Mouse (Mus musculus): ENCODE results near the gene Vav3. TPM values are rescaled to one million over a fixed set of nuclear protein-coding genes. Genes with fewer than 3 reads are reported as not detected.

Vav3 gene
- polyA plus RNA-seq, 1 experiment from 2014 or later: 3.3 TPM

GRCm38 (mm10) chr3:109680281-109680680 is 339.8 kb downstream of the Vav3 start:
- DNase-seq (ENCODE audit: low spot score): no peak
- Histone ChIP-seq H3K4me1 (ENCODE audit: control insufficient read depth, insufficient read depth, low read length) (no peaks in the 10 kb centered on the region), H3K9ac (ENCODE audit: low read length) (no peak overlapping the region), H3K4me2 (ENCODE audit: low read depth, severe bottlenecking) (no peak overlapping the region), H3K9me3 (ENCODE audit: control insufficient read depth, low read length) (no peaks in the 10 kb centered on the region), H3K36me3 (ENCODE audit: control insufficient read depth, insufficient read depth, low read length) (no peaks in the 10 kb centered on the region), H3K4me3 (ENCODE audit: low read depth, low read length) (no peak overlapping the region), H3K27ac (replicated peaks; ENCODE audit: low read depth, low read length) (no peak overlapping the region), H3K27me3 (ENCODE audit: control insufficient read depth, insufficient read depth, low read length) (no peaks in the 10 kb centered on the region)
- no peak for ATAC-seq (ENCODE audit: insufficient number of reproducible peaks, low FRiP score, low TSS enrichment, low read depth)
- WGBS: 82% methylated on average over 2 of the region's 2 CpGs

- ATAC-seq (ENCODE audit: insufficient number of reproducible peaks, low FRiP score, low TSS enrichment, low read depth): no peak
These were observed 341.4 kb downstream of the Vav3 start for GRCm38 (mm10) chr3:109681863-109682262.

DNA sequence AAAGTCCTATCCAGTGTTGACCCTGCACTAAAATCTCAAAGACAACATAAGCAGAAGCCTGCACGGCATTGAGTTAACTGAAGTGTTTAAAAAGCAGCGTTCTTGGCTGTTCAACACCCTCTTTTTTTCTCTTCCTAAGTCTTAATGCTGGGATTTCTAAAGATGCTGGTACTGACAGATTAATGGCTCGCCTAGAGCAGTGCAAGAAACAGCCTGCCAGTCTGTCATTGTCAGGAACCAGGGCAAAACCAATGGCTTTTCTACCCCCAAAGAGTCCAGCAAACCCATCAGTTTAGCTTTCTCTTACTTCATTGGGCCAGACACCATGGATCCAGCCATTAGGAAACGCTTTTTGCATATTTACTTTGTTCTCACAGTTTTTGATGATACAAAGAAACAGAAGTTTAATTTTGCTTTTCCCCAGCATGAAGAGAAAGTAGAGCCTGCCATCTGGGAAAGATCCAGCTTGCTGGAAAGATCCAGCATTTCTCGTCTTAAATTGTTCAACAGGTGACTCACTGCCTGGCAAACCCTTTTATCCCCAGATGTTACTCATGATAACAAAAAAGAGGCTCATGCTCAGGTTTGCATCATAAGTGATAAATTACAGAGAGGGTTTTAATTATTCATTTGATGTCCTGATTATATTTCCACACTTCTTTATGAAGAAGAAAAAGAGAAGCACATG is 343.3 kb downstream of the Vav3 start:
- WGBS: 64% methylated on average over 5 of the region's 5 CpGs
- ATAC-seq (ENCODE audit: insufficient number of reproducible peaks, low FRiP score, low TSS enrichment, low read depth) (no peak), DNase-seq (ENCODE audit: low spot score) (no peak)
- H3K27ac ChIP-seq (replicated peaks; ENCODE audit: low read depth, low read length): no peak overlapping the region
- H3K9me3 ChIP-seq (ENCODE audit: control insufficient read depth, low read length): no peaks in the 10 kb centered on the region
- no peak overlapping the region for H3K4me2 ChIP-seq (ENCODE audit: low read depth, severe bottlenecking)
- H3K36me3 ChIP-seq (ENCODE audit: control insufficient read depth, insufficient read depth, low read length): no peaks in the 10 kb centered on the region
- H3K4me3 ChIP-seq (ENCODE audit: low read depth, low read length): no peak overlapping the region
- H3K27me3 ChIP-seq (ENCODE audit: control insufficient read depth, insufficient read depth, low read length): no peaks in the 10 kb centered on the region
- H3K4me1 ChIP-seq (ENCODE audit: control insufficient read depth, insufficient read depth, low read length): no peaks in the 10 kb centered on the region
- H3K9ac ChIP-seq (ENCODE audit: low read length): no peak overlapping the region

More at GRCm38 (mm10) chr3:109681863-109682262, 341.4 kb downstream of the Vav3 start:
- Histone ChIP-seq H3K4me1 (ENCODE audit: control insufficient read depth, insufficient read depth, low read length) (no peaks in the 10 kb centered on the region), H3K9ac (ENCODE audit: low read length) (no peak overlapping the region), H3K36me3 (ENCODE audit: control insufficient read depth, insufficient read depth, low read length) (no peaks in the 10 kb centered on the region), H3K4me2 (ENCODE audit: low read depth, severe bottlenecking) (no peak overlapping the region), H3K9me3 (ENCODE audit: control insufficient read depth, low read length) (no peaks in the 10 kb centered on the region), H3K4me3 (ENCODE audit: low read depth, low read length) (no peak overlapping the region), H3K27ac (replicated peaks; ENCODE audit: low read depth, low read length) (no peak overlapping the region), H3K27me3 (ENCODE audit: control insufficient read depth, insufficient read depth, low read length) (no peaks in the 10 kb centered on the region)
- DNase-seq (ENCODE audit: low spot score): no peak
- WGBS: 86% methylated on average over 5 of the region's 5 CpGs

DNA sequence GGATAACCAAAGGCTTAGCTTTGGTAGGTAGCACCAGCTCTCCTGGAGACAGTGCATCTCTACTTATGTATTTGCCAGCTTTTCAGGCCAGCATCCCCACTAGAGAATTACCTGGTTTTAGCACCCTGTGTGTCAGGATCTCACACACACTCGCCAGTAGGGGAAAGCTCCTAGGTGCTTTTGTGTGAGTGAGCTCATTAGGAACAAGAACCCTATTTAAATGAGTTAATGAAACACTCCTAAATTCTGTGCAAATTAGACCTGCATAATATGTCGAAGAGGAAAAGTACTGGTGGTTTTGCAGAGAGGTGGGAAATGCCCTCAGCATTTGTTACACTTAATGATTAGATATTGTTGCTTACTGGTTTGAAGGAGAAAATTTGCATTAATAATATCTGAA is 350.1 kb downstream of the Vav3 start:
- Histone ChIP-seq H3K27ac (replicated peaks; ENCODE audit: low read depth, low read length) (no peak overlapping the region), H3K4me2 (ENCODE audit: low read depth, severe bottlenecking) (no peak overlapping the region), H3K9ac (ENCODE audit: low read length) (no peak overlapping the region), H3K27me3 (ENCODE audit: control insufficient read depth, insufficient read depth, low read length) (no peaks in the 10 kb centered on the region), H3K36me3 (ENCODE audit: control insufficient read depth, insufficient read depth, low read length) (no peaks in the 10 kb centered on the region), H3K4me1 (ENCODE audit: control insufficient read depth, insufficient read depth, low read length) (no peaks in the 10 kb centered on the region), H3K4me3 (ENCODE audit: low read depth, low read length) (no peak overlapping the region), H3K9me3 (ENCODE audit: control insufficient read depth, low read length) (no peaks in the 10 kb centered on the region)
- WGBS: 65% methylated on average over 2 of the region's 2 CpGs
- ATAC-seq (ENCODE audit: insufficient number of reproducible peaks, low FRiP score, low TSS enrichment, low read depth) (no peak), DNase-seq (ENCODE audit: low spot score) (no peak)

GRCm38 (mm10) chr3:109692613-109693012 is 352.2 kb downstream of the Vav3 start:
- WGBS: 82% methylated on average over 3 of the region's 3 CpGs
- Histone ChIP-seq H3K36me3 (ENCODE audit: control insufficient read depth, insufficient read depth, low read length) (no peaks in the 10 kb centered on the region), H3K4me2 (ENCODE audit: low read depth, severe bottlenecking) (no peak overlapping the region), H3K9me3 (ENCODE audit: control insufficient read depth, low read length) (no peaks in the 10 kb centered on the region), H3K4me1 (ENCODE audit: control insufficient read depth, insufficient read depth, low read length) (no peaks in the 10 kb centered on the region), H3K9ac (ENCODE audit: low read length) (no peak overlapping the region), H3K4me3 (ENCODE audit: low read depth, low read length) (no peak overlapping the region), H3K27ac (replicated peaks; ENCODE audit: low read depth, low read length) (no peak overlapping the region), H3K27me3 (ENCODE audit: control insufficient read depth, insufficient read depth, low read length) (no peaks in the 10 kb centered on the region)
- ATAC-seq (ENCODE audit: insufficient number of reproducible peaks, low FRiP score, low TSS enrichment, low read depth) (no peak), DNase-seq (ENCODE audit: low spot score) (no peak)

- Histone ChIP-seq H3K4me2 (ENCODE audit: low read depth, severe bottlenecking) (no peak overlapping the region), H3K9me3 (ENCODE audit: control insufficient read depth, low read length) (no peaks in the 10 kb centered on the region), H3K4me1 (ENCODE audit: control insufficient read depth, insufficient read depth, low read length) (no peaks in the 10 kb centered on the region), H3K36me3 (ENCODE audit: control insufficient read depth, insufficient read depth, low read length) (no peaks in the 10 kb centered on the region), H3K4me3 (ENCODE audit: low read depth, low read length) (no peak overlapping the region), H3K27me3 (ENCODE audit: control insufficient read depth, insufficient read depth, low read length) (no peaks in the 10 kb centered on the region), H3K9ac (ENCODE audit: low read length) (no peak overlapping the region), H3K27ac (replicated peaks; ENCODE audit: low read depth, low read length) (no peak overlapping the region)
- 70% methylated on average over 1 of the region's 1 CpGs for WGBS
- ATAC-seq (ENCODE audit: insufficient number of reproducible peaks, low FRiP score, low TSS enrichment, low read depth) (no peak), DNase-seq (ENCODE audit: low spot score) (no peak)
These were observed 360.8 kb downstream of the Vav3 start for GRCm38 (mm10) chr3:109701301-109701700.

GRCm38 (mm10) chr3:109707786-109708460 is 367.5 kb downstream of the Vav3 start:
- Histone ChIP-seq H3K27me3 (ENCODE audit: control insufficient read depth, insufficient read depth, low read length) (no peaks in the 10 kb centered on the region), H3K9me3 (ENCODE audit: control insufficient read depth, low read length) (no peaks in the 10 kb centered on the region), H3K27ac (replicated peaks; ENCODE audit: low read depth, low read length) (no peak overlapping the region), H3K9ac (ENCODE audit: low read length) (no peak overlapping the region), H3K4me2 (ENCODE audit: low read depth, severe bottlenecking) (no peak overlapping the region), H3K36me3 (ENCODE audit: control insufficient read depth, insufficient read depth, low read length) (no peaks in the 10 kb centered on the region), H3K4me1 (ENCODE audit: control insufficient read depth, insufficient read depth, low read length) (no peaks in the 10 kb centered on the region), H3K4me3 (ENCODE audit: low read depth, low read length) (no peak overlapping the region)
- 88% methylated on average over 2 of the region's 2 CpGs for WGBS
- ATAC-seq (ENCODE audit: insufficient number of reproducible peaks, low FRiP score, low TSS enrichment, low read depth) (no peak), DNase-seq (ENCODE audit: low spot score) (no peak)

- no peak overlapping the region for H3K9ac ChIP-seq (ENCODE audit: low read length)
- ATAC-seq (ENCODE audit: insufficient number of reproducible peaks, low FRiP score, low TSS enrichment, low read depth) (no peak), DNase-seq (ENCODE audit: low spot score) (no peak)
- no peaks in the 10 kb centered on the region for H3K4me1 ChIP-seq (ENCODE audit: control insufficient read depth, insufficient read depth, low read length)
- H3K9me3 ChIP-seq (ENCODE audit: control insufficient read depth, low read length): no peaks in the 10 kb centered on the region
- no peaks in the 10 kb centered on the region for H3K27me3 ChIP-seq (ENCODE audit: control insufficient read depth, insufficient read depth, low read length)
- WGBS: 94% methylated on average over 7 of the region's 7 CpGs
- H3K27ac ChIP-seq (replicated peaks; ENCODE audit: low read depth, low read length): no peak overlapping the region
- H3K36me3 ChIP-seq (ENCODE audit: control insufficient read depth, insufficient read depth, low read length): no peaks in the 10 kb centered on the region
- no peak overlapping the region for H3K4me3 ChIP-seq (ENCODE audit: low read depth, low read length)
- H3K4me2 ChIP-seq (ENCODE audit: low read depth, severe bottlenecking): no peak overlapping the region
These were observed 371.3 kb downstream of the Vav3 start for GRCm38 (mm10) chr3:109711751-109712150.

Data from limb, embryonic 11.5 days (tissue).